Mouse (Mus musculus) skeletal muscle tissue, adult 2 months (tissue): ENCODE data around the gene Igfbp2.

Source experiments
- DNase-seq: peaks from one replicate; pipeline ENCODE4 v3.0.0-alpha.2; 2012; ENCODE audit warnings: low read depth, low spot score

The Igfbp2 gene

DNA sequence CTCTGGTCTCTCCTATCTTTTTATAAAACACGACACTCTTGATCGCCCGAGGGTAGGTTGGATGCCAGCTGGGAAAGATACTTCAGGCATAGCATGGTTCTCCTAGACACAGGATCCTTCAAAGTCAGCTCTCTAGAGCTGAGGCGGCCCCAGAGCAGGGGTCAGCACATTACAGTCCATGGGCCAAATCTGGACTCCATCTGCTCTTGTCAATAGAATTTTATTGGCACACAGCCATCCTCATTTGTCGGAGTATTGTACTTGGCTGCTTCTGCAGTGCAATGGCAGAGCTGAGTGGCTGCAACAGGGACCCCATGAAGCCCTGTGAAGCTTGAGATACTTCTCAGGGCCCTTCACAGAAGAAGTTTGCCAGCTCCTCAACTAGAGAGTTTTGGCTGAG lies 9.1 kb upstream of the Igfbp2 start:
- no peak for DNase-seq

DNA sequence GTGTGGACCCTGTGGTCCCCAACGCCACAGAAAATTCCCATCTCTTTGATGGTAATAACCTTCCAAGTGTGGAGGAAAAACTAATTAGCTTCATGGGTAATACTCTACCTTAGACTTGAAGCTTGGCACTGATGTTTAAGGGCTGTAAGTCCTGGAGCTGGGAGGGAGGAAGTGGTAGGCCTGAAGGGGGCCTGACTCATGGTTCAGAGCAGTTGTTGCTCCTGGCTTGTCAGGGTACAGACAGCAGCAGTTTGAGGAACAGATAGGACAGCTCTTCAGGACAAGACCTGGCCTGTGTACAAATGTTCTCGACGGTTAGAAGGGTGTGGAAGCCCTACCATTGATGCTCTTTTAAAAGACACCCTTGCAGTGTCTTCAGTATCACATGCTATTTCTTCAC lies 8.7 kb upstream of the Igfbp2 start:
- no peak for DNase-seq

DNA sequence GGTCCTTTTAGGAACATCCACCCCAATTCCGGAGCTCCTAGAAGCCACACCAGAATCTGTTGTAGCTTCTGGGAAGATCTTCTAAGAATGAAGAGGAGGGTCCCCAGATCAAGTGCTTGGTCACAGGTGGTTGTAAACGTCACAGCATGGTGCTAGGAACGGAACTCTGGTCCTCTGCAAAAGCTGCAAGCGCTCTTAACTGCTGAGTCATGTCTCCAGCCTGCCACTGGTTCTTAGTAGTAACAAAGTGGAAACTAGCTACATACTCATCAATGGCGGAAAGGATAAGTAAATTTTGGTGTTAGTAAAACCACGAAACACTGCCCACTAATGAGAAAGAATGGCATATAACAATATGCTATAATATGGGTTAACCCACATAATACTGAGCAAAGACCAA lies 4.3 kb upstream of the Igfbp2 start:
- DNase-seq: no peak

DNA sequence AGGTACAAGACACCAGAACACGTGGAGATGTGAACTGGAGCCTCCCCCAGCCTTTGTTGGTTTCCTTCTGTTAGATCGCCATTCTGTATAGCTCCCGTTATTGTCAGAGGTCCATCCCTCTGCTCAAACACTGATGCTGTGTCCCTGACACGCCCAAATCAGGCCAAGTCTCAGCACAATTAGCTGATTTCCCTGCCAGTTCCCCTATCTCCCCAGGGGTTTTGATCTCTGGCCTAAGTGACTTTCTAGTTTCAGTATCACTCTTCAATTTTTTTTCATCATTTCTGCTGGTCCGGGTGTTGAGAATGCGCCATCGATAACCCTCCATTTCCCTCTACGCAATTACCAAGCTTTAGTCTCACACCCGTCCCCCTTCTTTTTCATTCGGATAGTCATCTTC lies 1.4 kb upstream of the Igfbp2 start:
- DNase-seq: no peak

DNA sequence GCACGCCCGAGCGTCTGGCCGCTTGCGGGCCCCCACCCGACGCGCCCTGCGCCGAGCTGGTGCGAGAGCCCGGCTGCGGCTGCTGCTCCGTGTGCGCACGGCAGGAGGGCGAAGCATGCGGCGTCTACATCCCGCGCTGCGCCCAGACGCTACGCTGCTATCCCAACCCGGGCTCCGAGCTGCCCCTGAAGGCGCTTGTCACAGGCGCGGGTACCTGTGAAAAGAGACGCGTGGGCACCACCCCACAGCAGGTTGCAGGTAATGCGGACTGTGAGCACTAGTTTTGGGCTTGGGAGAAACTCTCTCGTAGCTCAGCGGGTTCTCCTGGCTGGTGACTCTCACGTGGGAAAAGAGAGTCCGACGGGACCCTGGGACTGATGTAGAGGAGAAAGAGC lies 401 bp downstream of the Igfbp2 start:
- no peak for DNase-seq

DNA sequence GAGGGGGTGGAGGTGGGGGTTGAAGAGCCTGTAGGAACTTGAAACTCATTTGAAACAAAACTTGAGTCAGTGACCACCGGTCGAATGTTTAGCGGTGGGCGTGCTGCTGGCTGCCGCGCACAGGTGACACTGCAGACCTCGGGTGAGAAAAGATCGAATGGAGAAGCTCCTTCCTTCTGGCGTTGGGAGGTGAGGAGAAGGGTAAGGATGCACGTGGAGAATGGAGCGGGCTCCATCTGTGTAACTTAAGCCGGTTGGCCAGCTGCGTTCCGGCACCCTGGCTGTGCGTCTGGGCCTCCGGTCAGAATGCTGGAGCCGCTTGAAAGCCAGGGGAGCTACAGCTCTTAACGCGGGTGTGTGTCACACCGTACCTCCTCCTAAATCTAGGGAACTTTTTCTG lies 983 bp downstream of the Igfbp2 start:
- DNase-seq: no peak

DNA sequence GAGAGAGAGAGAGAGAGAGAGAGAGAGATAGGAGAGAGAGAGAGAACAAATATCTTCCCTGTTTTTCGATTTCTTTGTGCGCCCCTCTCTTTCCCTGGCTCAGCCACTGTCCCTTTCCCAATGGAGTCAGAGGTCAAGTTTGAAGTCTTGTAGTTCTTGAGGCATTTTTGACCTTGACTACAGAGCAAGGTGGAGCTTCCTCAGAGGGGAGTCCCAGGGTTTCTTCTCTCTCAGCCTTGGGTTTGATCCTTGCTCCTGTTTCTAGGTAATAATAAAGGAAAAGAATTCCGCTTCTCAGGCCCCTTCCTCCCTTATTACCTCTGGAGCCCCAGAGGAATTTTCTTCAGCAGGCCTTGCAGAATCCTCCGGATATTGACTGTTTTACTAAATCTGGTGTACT lies 1.6 kb downstream of the Igfbp2 start:
- DNase-seq: no peak

DNA sequence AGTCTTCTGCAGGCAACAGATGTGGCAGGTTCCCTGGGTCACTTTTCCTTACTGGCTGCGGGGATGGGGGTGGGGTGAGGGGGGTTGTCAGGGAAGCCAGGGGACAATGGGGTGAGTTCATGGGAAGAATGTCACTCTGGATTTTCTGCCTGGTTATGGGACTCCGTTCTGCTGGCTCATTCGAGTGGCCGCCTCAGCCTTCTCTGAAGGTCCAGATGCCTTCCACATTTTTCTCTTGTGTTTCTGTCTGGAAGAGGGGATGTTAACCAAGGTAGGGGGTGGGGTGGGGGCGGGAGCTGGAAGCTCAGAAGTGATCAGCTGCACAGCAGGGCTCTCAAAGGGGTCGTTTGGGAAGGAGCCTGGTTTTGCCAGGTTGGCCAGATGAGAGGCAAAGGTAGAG lies 2.1 kb downstream of the Igfbp2 start:
- DNase-seq: no peak

DNA sequence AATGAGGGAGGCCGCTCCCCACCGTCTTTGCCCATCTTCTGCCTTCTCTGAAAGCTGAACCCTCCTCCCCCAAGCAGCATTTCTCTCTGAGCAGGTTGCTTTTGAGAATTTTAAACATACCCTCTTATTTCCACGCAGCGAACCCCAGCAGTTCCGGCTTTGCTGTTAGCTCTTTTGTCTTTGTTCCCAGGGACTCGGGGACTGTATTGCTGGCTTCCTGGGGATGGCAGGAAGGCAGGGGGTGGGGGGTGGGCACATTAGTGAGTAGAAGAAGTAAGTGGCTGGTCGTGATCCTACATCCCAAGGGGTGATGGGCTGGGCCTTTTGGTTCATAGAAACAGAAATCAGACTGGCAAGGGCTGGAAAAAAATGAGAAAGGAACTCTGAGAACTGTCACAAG lies 2.6 kb downstream of the Igfbp2 start:
- DNase-seq: no peak

DNA sequence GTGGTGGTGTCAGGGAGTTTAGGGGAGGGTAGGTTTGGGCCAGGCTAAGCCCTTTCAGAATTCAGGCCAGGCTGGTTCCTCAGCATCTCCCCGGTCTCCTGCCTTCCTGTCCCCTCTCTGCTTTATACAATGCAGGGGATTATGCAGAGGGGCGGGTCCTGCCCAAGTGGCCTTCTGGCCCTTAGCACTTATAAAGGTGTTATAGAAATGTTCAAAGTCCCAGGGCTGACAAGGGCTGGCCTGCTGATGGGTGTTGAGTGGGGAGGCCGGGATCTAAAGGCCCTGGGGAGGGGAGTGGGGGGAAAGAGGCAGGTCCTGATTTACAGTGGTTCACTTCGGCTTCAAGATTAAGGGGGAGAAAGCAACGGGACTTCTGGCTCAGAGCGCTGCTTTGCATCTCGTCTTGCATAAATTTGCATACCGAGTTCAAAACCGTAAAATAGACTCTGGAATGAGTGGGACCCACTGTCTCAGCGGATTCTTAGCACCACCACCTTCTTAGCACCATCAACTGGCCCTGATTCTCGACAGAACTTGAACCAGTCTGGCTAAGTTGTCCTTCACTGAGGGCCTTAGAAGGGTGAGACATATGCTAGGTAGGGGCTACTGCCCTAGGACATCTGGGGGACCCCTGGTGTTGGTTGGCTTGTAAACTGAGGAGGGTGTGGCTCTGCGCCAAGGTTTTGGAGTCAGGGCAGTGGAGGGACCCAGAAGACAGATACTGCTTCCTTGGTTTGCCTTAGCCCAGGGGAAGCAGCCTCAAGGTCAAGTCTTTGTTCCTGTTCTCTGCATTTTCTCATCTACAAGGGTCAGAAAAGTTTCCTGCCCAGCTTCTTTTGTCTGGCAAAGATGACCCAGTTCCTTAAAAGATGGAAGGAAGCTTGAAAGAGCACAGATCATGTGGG lies 3.4 kb downstream of the Igfbp2 start:
- no peak for DNase-seq

DNA sequence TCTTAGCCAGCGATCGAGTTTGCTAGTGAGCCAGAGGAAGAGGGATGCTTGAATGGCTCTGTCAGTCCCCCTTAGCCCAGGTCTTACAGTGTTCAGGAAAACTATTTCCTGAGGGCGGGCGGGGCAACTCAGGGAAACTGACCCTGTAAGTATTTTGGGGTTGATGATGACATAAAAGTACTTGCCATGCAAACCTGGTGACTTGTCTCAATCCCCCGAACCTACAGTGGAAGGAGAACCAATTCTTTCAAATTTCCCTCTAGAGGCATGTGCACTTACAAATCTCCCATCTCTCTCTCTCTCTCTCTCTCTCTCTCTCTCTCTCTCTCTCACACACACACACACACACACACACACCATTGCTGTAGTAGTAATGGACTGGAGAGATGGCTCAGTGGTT lies 4.5 kb downstream of the Igfbp2 start:
- DNase-seq: no peak

DNA sequence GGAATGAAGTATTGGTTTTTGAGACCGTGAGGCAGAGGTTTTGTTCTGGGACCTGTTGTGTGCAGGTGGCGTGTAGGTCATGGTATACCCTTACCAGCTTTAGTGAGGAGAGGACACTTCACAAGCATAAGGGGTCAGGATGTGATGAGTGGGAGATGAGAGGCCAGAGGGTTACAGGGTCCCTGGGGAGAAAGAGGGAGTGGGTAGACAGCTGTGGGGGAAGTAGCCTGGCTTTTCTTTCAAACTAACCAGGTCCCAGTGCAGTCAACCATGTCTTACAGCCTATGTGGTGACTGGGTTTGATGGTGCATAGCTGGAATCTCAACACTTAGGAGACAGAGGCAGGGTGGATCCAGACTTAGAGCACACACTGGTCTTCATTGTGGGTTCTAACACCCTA lies 6.2 kb downstream of the Igfbp2 start:
- no peak for DNase-seq

DNA sequence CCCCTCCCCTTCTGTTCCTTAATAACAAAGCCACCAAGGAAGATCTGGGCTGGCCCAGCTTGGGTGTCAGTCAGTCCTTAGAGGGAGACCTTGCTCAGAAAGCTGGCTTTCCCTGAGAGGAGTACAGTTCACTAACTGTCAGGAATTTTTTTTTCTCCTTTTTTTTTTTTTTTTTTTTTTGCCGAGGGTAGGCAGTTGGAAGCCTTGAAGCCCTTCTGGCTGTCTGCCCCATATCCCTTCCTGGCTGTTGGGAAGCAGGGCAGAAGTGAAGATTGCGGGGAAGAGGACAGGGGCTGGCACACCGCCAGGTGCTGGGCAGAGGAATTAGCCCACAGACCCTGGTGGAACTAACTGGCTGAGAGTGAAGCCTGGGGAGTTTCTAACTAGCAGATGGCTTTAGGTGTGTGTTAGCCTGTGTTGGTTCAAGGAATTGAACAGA lies 8.4 kb downstream of the Igfbp2 start:
- DNase-seq: no peak

DNA sequence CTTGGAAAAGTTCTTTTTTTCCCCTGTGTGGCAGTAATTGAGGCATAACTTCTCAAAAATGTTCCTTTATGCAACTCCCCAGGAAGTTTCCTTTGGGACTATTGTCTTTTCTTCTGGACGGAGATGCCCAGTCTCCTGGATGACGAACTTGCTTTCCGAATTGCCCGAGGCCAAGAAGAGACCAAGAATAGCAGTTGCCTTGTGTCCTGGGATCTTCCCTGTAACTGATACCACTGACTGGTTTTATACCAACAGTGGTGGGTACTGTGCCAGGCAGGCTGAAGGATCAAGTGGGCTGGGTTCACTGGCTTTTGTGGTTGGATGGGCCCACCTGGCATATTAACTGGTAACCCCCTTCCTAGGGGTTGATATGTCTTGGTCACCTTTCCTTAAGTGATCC lies 9.3 kb downstream of the Igfbp2 start:
- no peak for DNase-seq

DNA sequence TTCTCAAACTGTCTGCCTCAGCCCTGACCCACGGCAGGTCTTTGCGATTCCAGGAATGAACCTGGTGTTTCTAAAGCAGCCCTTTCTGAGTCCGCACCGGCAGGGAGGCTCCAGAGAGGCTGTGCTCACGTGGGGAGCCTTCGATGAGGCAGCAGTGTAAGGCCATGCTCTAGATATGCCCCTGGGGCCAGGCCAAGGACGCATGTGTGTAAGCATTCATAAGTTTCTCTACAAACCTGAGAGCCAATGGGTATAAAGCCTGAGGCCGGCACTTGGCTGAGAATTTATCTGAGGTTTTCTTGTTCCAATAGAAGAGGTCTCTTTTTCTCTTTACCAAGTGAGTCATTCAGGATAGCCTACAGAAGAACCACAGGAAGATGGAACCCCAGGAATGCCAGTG lies 15.1 kb downstream of the Igfbp2 start:
- no peak for DNase-seq

DNA sequence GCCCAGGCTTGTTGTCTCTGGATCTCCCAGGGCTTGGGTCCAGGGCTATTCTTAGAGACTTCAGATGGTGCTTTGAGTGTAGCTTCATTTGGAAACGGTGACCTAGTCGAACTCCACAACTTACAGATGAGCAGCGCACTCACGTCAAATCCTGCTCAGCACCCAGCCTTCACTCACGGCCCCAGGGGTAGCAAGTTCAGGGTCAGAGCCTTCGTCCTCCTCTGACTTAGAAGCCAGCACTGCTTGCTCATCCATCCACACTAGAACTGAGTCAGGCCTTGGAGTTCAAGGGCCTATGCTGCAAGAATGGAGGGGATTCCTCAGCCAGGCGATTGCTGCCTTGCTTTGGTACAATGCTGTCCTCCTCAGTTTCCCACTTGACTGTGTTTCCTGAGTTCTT lies 15.5 kb downstream of the Igfbp2 start:
- DNase-seq: no peak

DNA sequence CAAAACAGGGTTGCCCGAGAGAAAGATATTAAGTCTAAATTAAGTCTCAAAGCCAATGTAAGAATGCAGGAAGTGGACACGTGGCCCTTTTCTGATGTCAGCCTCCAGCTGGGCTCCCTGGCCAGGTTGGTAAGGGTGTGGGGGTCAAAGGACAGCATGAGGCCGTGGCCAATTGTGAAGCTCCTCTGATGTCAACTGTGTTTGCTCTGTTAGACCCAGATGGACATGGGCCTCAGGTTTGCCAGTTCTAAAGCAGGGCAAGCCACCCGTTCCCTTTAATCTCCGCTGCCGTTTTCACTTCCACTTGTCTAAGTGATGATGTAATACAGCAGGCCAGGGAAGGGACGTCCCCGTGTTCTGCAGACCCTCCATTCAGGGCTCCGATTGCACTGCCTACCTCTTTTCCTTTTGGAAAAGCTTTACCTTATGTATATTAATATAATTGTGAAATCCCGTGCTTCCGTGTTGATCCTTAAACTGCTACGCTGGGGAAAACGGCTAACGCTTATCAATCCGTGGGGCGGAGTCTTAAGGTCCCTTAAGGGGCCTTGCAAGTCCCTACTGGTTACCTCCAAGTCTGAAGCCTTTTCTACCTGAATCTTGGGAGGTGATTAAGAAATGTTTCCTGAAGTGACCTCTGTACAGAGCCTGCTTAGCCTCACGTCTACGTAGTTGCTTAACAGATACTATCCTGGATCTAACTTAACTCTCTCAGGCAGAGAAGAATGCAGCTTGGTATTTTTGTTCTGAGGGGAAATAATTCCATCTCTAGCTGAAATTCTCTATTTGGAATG lies 18.6 kb downstream of the Igfbp2 start:
- no peak for DNase-seq

DNA sequence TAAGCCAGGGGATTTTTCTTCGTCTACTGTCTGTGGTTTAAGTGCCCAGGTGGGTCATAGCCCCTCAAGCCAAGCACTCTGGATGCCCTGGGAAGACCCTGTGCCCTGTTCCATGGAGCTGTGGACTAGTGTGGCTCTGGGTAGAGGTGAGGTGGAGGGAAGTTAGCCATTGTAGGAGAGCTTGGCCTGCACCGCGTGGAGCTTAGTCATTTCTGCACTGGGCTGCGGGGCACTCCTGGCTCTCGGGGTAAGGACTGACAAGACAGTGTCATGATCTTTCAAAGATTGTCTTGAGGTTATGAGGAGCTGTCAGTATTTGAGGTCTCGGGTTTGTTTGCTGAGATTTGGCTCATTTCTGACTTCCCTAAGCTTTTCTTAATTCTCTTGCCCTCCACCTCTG lies 20.4 kb downstream of the Igfbp2 start:
- DNase-seq: no peak

DNA sequence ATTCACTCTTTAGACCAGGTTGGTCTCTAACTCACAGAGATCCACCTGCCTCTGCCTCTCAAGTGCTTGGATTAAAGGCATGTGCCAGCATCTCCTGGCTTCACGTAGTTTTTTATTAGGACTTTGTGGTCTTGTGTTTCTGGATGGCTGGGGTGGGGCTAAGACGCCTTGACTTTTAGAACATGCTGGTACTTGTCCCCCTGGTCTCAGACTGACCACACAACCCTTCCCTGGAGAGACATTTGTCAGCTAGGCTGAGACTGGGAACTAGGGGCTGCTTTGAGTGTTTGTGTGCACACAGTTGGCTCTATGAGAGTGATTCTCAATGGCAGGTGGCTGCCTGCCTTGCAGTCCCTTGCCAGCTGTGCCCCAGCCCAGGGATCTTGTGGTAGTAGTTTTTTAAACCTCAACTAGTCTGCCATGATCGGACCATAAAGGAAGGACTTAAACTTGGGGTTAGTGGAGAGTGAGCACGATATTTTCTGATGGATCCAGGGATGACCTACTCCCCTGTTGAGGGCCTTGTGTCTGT lies 23.6 kb downstream of the Igfbp2 start:
- no peak for DNase-seq

DNA sequence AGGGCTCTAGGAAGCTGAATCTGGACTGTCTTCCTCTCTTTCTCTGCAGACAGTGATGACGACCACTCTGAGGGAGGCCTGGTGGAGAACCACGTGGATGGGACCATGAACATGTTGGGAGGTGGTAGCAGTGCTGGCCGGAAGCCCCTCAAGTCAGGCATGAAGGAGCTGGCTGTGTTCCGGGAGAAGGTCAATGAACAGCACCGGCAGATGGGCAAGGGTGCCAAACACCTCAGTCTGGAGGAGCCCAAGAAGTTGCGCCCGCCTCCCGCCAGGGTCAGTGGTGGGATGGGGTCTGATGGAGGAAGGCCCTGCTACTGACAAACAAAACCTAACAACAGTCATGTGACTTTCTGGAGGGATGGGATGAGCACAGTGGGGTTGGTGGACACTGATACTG lies 24.7 kb downstream of the Igfbp2 start:
- no peak for DNase-seq

DNA sequence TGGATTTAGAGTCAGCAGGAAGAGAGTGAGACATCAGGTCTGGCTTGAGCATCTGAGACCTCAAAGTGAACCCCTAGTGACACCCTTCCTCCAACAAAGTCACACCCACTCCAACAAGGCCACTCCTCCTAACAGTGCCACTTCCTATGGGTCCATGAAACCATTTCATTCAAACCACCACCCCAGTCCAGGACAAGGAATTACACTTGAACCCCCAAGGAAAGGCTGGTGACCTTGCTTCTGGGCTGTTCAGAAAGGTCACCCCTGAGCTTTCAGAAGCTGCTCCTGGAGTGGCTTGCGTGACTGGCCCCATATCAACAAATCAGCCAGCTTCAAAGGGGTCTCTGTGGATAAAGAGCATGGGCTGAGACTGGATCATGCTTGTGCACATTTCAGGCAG lies 29.5 kb downstream of the Igfbp2 start:
- no peak for DNase-seq

DNA sequence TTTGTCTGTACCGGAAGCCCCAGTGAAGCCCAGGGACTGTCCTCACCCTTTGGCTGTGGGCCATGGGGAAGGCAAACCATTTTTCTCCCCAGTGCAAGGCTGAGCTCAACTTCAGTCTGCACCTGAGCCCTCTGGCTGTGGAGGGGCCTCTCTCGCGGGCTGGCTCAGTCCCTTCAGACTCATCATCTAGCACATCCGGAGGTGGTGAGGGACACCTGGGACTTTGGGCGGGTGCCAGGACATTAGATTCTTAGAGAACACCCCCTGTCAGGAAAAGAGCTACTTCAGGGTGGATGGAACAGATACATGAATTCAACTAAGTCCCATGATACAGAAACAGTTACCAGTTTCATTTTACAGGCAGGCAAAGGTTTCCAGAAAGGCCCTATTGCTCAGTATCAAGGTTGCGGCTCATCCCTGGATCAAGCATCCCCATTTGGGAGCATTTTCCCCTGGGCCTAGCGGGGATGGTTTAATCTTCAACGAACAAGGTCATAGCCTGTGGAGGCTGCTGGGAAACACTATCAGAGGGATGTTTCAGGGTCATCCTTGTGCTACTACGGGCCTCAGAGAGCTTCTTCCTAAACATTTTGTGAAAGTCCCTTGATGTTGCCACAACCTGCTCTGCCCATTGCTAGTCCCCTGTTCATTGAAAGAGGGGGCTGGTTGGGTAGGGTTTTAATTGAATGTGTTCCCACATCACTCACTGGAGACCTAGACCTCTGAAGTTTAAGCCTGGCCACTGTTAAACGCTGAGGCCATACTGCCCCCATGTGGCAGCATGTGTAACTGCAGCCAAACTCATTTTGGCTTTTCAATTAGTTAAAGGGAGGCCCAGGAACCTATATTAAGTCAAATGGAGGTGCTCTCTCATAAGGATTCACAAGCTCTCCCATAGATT lies 30.3 kb downstream of the Igfbp2 start:
- DNase-seq: no peak
